Mouse (Mus musculus): ENCODE measurements at regions not wholly inside any gene's neighbourhood (a gene's known extent, or its start where the extent isn't known, plus 50 kb on each side); places are given as distances from the start of the nearest gene placed in this dataset.

- in situ Hi-C loops (cut with MboI, MseI): no loop called here
Measured at GRCm38 (mm10) chr2:137977767-137978166, 278.6 kb upstream of the Btbd3 start.

- in situ Hi-C loops (cut with MboI, MseI): no loop called here
Measured at GRCm38 (mm10) chr2:137974651-137975050, 281.7 kb upstream of the Btbd3 start.

GRCm38 (mm10) chr2:137969156-137969555 is 287.2 kb upstream of the Btbd3 start:
- in situ Hi-C loops (cut with MboI, MseI): no loop called here

- in situ Hi-C loops (cut with MboI, MseI): no loop called here
Measured at GRCm38 (mm10) chr2:137966460-137967076, 289.8 kb upstream of the Btbd3 start.

- in situ Hi-C loops (cut with MboI, MseI): no loop called here
Measured at GRCm38 (mm10) chr2:137954830-137955229, 301.5 kb upstream of the Btbd3 start.

- in situ Hi-C loops (cut with MboI, MseI): no loop called here
Measured at GRCm38 (mm10) chr2:137953144-137953543, 303.2 kb upstream of the Btbd3 start.

- in situ Hi-C loops (cut with MboI, MseI): no loop called here
Measured at GRCm38 (mm10) chr2:137951942-137952341, 304.4 kb upstream of the Btbd3 start.

- in situ Hi-C loops (cut with MboI, MseI): no loop called here
Measured at GRCm38 (mm10) chr2:137950931-137951330, 305.4 kb upstream of the Btbd3 start.

GRCm38 (mm10) chr2:137942753-137943152 is 313.6 kb upstream of the Btbd3 start:
- in situ Hi-C loops (cut with MboI, MseI): loop anchor here (5.0 kb wide), 1 partner anchor 1795 kb away; no protein-coding TSS in a partner anchor

GRCm38 (mm10) chr2:137939591-137939990 is 316.8 kb upstream of the Btbd3 start:
- in situ Hi-C loops (cut with MboI, MseI): no loop called here

- in situ Hi-C loops (cut with MboI, MseI): no loop called here
Measured at GRCm38 (mm10) chr2:137938831-137939480, 317.4 kb upstream of the Btbd3 start.

- in situ Hi-C loops (cut with MboI, MseI): no loop called here
Measured at GRCm38 (mm10) chr2:137936613-137937012, 319.8 kb upstream of the Btbd3 start.

- in situ Hi-C loops (cut with MboI, MseI): no loop called here
Measured at GRCm38 (mm10) chr2:137932931-137933330, 323.4 kb upstream of the Btbd3 start.

GRCm38 (mm10) chr2:137932488-137932887 is 323.9 kb upstream of the Btbd3 start:
- in situ Hi-C loops (cut with MboI, MseI): no loop called here

GRCm38 (mm10) chr2:137925488-137925887 is 330.9 kb upstream of the Btbd3 start:
- in situ Hi-C loops (cut with MboI, MseI): no loop called here

- in situ Hi-C loops (cut with MboI, MseI): no loop called here
Measured at GRCm38 (mm10) chr2:137924576-137924975, 331.8 kb upstream of the Btbd3 start.

- in situ Hi-C loops (cut with MboI, MseI): no loop called here
Measured at GRCm38 (mm10) chr2:137898425-137898824, 357.9 kb upstream of the Btbd3 start.

- in situ Hi-C loops (cut with MboI, MseI): no loop called here
Measured at GRCm38 (mm10) chr2:137880211-137881031, 375.9 kb upstream of the Btbd3 start.

GRCm38 (mm10) chr2:137869676-137870075 is 386.7 kb upstream of the Btbd3 start:
- in situ Hi-C loops (cut with MboI, MseI): no loop called here

- in situ Hi-C loops (cut with MboI, MseI): no loop called here
Measured at GRCm38 (mm10) chr2:137854494-137854893, 401.9 kb upstream of the Btbd3 start.

GRCm38 (mm10) chr2:137853399-137854259 is 402.7 kb upstream of the Btbd3 start:
- in situ Hi-C loops (cut with MboI, MseI): no loop called here

- in situ Hi-C loops (cut with MboI, MseI): no loop called here
Measured at GRCm38 (mm10) chr2:137847901-137848300, 408.5 kb upstream of the Btbd3 start.
